Mouse (Mus musculus): ENCODE data around the gene Fam129b.

DNA sequence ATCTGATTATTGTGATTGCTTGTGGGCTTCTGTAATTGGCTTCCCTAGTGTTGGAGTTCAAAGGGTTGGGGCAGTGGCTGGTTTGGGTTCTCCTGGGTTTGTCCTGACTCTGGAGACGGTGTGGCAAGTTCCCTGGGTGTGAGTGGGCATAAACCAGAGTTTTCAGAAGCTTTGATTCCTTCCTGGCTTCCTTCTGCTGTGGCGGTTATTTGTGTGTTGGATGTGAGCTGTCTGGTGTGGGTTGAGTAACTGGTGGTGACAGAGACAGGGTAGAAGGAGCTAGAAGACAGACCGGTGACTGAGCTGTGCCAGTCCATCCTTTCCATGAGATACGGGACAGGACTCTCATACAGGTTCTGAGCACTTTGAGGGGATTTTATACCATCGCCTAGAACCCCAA, 3.7 kb downstream of the Fam129b start:
- TF ChIP-seq POLR2A (IDR thresholded peaks at IDR 0.05; ENCODE audit: control insufficient read depth, extremely low read depth, insufficient read depth, low read length, poor library complexity): no peak
- no peak for TF ChIP-seq CTCF (IDR thresholded peaks at IDR 0.05; ENCODE audit: borderline replicate concordance, control insufficient read depth, extremely low read depth, insufficient read depth, low read length, poor library complexity)

Data from thymus, adult 2 months (tissue).